Mouse (Mus musculus) kidney, embryonic 14.5 days (tissue): ENCODE results near the gene Pls1. TPM values are rescaled to one million over a fixed set of nuclear protein-coding genes. Genes with fewer than 3 reads are reported as not detected.

ENCODE experiments used
- ATAC-seq: fragments of 200-750 bp; cut with Nextera tagmentation; 2 replicates; pipeline ENCODE4 v1.8.0; 2017; ENCODE audit warnings: moderate number of reproducible peaks, mild to moderate bottlenecking, moderate TSS enrichment, moderate library complexity; ENCODE audit not compliant: low FRiP score, low TSS enrichment
- H3K27ac ChIP-seq: fragments of 300-500 bp; sonication (generic); 2 replicates; pipeline ENCODE4 v1.5.1; 2014; ENCODE audit warnings: low read depth, mild to moderate bottlenecking, low read length, moderate library complexity, mixed read lengths
- H3K27me3 ChIP-seq: fragments of 300-500 bp; sonication (generic); 2 replicates; pipeline ENCODE4 v1.6.1; 2014; ENCODE audit warnings: mild to moderate bottlenecking, low read length; ENCODE audit not compliant: control insufficient read depth, insufficient read depth
- H3K36me3 ChIP-seq: fragments of 300-500 bp; sonication (generic); 2 replicates; pipeline ENCODE4 v1.6.1; 2014; ENCODE audit warnings: low read length, mixed read lengths; ENCODE audit not compliant: control insufficient read depth, insufficient read depth
- H3K4me1 ChIP-seq: fragments of 300-500 bp; sonication (generic); 2 replicates; pipeline ENCODE4 v1.6.1; 2014; ENCODE audit warnings: low read length, mixed read lengths; ENCODE audit not compliant: control insufficient read depth, insufficient read depth
- H3K4me2 ChIP-seq: fragments of 300-500 bp; sonication (generic); replicated peaks from 2 replicates; pipeline ENCODE4 v1.6.1; 2014; ENCODE audit warnings: low read depth, mild to moderate bottlenecking, low read length
- H3K4me3 ChIP-seq: fragments of 300-500 bp; sonication (generic); 2 replicates; pipeline ENCODE4 v1.5.1; 2014; ENCODE audit warnings: mild to moderate bottlenecking, low read length
- H3K9ac ChIP-seq: fragments of 300-500 bp; sonication (generic); 2 replicates; pipeline ENCODE4 v1.6.1; 2014; ENCODE audit warnings: low read depth, mild to moderate bottlenecking, low read length, moderate library complexity
- H3K9me3 ChIP-seq: fragments of 300-500 bp; sonication (generic); 2 replicates; pipeline ENCODE4 v1.6.1; 2016; ENCODE audit warnings: low read length; ENCODE audit not compliant: control insufficient read depth
- WGBS: fragments of 180-500 bp; shearing (Covaris S2); extraction: QIAGEN DNeasy Blood & Tissue Kit; methylation state at CpG from one replicate; pipeline ENCODE4 v1.1.7; 2014; 5-methylcytosine and 5-hydroxymethylcytosine counted together
- polyA plus RNA-seq: library from polyadenylated mRNA; unstranded; fragments of >200 nt; fragmentation: Nextera tagmentation; extraction: Ambion mirVana; gene quantifications from 2 replicates; pipeline ENCODE4 v1.2.1, GENCODE M21; 2014

Gene Pls1
- polyA plus RNA-seq, 1 experiment from 2014 or later = 14.1 TPM

DNA sequence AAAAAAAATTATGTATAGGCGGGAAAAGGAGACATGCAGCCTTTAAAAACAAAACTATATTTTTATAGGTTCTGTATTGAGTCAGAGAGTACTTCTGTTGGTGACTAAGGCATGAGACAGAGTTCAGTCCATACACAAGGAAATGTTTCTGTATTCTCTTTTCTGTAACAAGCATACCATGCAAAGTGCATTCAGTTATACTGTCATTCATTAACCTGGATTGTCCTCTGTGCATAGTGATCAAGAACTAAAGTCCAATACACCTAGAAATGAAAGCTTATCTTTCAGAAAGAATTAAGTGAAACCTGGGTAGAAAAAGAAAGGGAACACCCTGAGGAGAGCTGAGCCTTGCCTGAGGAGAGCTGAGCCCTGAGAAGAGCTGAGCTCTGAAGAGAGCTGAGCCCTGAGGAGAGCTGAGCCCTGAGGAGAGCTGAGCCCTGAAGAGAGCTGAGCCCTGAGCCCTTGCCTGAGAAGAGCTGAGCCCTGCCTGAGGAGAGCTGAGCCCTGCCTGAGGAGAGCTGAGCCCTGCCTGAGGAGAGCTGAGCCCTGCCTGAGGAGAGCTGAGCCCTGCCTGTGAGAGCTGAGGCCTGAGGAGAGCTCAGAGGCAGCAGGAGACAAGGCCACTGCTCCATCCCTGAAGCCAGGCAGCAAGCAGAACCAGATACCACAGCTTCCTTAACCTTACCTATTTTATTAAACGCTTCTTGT lies 49.9 kb downstream of the Pls1 start:
- no peak for ATAC-seq
- 76% methylated on average over 2 of the region's 2 CpGs for WGBS

DNA sequence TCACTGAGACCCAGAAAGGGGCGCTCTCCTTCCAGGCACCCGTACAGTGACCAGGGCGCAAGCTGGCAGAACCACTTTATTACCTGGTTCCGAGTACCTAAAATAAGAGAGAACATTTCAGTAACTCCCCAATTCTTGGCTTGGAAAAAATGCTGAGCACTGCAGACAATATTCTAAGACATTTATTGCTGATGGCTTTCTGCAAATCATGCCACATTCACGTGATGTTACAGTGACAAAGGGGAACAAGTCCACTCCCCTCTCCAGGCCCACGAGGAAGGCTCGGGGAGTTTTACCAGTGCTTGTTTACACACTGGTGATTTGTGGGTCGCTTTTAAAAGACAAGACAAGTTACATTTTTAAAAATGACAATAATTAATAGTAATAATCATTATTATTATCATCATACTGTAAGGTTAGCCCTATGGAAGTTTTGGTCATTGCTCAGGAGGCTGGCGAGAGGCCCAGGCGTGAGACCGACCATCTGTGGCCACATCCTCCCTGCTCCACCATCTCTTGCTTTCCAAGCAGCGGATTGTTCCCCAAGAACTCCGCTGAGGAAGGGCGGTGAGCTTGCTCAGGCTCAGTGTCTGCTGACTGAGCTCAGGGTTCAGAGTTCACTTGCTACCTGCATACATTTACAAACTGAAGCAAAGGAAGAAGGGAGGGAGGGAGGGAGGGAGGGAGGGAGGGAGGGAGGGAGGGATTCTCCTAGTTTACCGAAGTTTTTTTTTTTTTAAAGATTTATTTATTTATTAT lies 50.9 kb downstream of the Pls1 start:
- 75% methylated on average over 15 of the region's 15 CpGs for WGBS
- no peak overlapping the region for H3K9ac ChIP-seq

More for the DNA sequence above, 49.9 kb downstream of the Pls1 start:
- H3K9me3 ChIP-seq = no peaks in the 10 kb centered on the region
- no peaks in the 10 kb centered on the region for H3K4me1 ChIP-seq
- H3K27ac ChIP-seq = peak overlapping the region; percentile 15; the same call in 1 of the 2 replicates
- no peaks in the 10 kb centered on the region for H3K36me3 ChIP-seq
- H3K9ac ChIP-seq = no peak overlapping the region
- no peak overlapping the region for H3K4me3 ChIP-seq
- no peak overlapping the region for H3K4me2 ChIP-seq
- H3K27me3 ChIP-seq = no peaks in the 10 kb centered on the region

GRCm38 (mm10) chr9:95784888-95785511 lies 60.1 kb downstream of the Pls1 start:
- Histone ChIP-seq H3K27me3 (no peaks in the 10 kb centered on the region), H3K4me3 (no peak overlapping the region), H3K9ac (no peak overlapping the region), H3K4me2 (no peak overlapping the region), H3K9me3 (no peaks in the 10 kb centered on the region), H3K36me3 (no peaks in the 10 kb centered on the region), H3K4me1 (no peaks in the 10 kb centered on the region), H3K27ac (no peak overlapping the region)
- 86% methylated on average over 16 of the region's 16 CpGs for WGBS
- no peak for ATAC-seq

More for the DNA sequence above, 50.9 kb downstream of the Pls1 start:
- H3K27ac ChIP-seq = no peak overlapping the region
- no peaks in the 10 kb centered on the region for H3K27me3 ChIP-seq
- H3K9me3 ChIP-seq = no peaks in the 10 kb centered on the region
- H3K36me3 ChIP-seq = no peaks in the 10 kb centered on the region
- ATAC-seq = peak; percentile 57
- H3K4me1 ChIP-seq = no peaks in the 10 kb centered on the region
- no peak overlapping the region for H3K4me2 ChIP-seq
- no peak overlapping the region for H3K4me3 ChIP-seq

- no peaks in the 10 kb centered on the region for H3K27me3 ChIP-seq
- H3K27ac ChIP-seq = no peak overlapping the region
- WGBS = 70% methylated on average over 17 of the region's 17 CpGs
- H3K9me3 ChIP-seq = no peaks in the 10 kb centered on the region
- no peak overlapping the region for H3K4me2 ChIP-seq
- no peak overlapping the region for H3K9ac ChIP-seq
- ATAC-seq = 0 out of 2 replicates have a peak, but pooled peaks have one; percentile 32
- no peak overlapping the region for H3K4me3 ChIP-seq
- no peaks in the 10 kb centered on the region for H3K4me1 ChIP-seq
- H3K36me3 ChIP-seq = no peaks in the 10 kb centered on the region
These were observed 61.3 kb downstream of the Pls1 start for GRCm38 (mm10) chr9:95783646-95784293.

DNA sequence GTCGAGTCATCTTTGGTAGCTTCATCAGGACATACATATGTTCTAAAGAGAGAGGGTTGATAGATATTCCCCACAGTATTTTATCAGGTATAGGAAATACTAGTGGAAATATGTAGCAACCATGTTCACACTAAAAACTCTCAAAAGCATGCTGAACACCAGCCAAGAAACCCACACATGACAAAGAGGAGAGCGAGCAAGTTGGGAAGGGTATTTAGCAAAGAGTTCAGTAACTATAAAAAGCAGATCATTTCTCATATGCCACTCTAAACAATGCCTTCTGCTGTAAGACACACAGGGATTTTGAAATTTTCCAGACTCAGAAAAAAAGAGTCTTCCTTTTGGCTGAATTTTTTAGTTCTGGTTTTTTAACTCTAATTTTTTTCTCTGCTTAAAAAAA lies 73.4 kb downstream of the Pls1 start:
- Histone ChIP-seq H3K9me3 (no peaks in the 10 kb centered on the region), H3K36me3 (no peaks in the 10 kb centered on the region), H3K27ac (no peak overlapping the region), H3K27me3 (no peaks in the 10 kb centered on the region), H3K4me1 (no peaks in the 10 kb centered on the region), H3K4me3 (no peak overlapping the region), H3K9ac (no peak overlapping the region), H3K4me2 (no peak overlapping the region)
- WGBS = 83% methylated on average over 2 of the region's 2 CpGs
- no peak for ATAC-seq

DNA sequence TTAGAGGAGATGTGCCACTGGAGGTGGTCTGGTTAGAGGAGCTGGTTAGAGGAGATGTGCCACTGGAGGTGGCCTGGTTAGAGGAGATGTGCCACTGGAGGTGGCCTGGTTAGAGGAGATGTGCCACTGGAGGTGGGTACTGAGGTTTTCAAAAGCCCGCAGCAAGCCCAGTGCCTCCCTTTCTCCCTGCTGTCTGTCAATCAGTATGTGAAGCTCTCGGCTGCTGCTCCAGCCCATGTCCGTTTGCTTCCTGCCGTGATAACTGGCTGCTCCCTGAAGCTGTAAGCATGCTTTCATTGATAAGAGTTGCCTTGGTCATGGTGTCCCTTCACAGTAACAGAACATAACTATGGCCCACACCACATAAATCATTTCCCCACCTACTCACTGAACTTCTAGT lies 81.9 kb downstream of the Pls1 start:
- no peaks in the 10 kb centered on the region for H3K4me1 ChIP-seq
- no peak overlapping the region for H3K4me3 ChIP-seq
- no peaks in the 10 kb centered on the region for H3K27me3 ChIP-seq
- no peaks in the 10 kb centered on the region for H3K9me3 ChIP-seq
- WGBS = 86% methylated on average over 4 of the region's 4 CpGs
- H3K4me2 ChIP-seq = no peak overlapping the region
- ATAC-seq = no peak
- no peaks in the 10 kb centered on the region for H3K36me3 ChIP-seq
- no peak overlapping the region for H3K27ac ChIP-seq
- no peak overlapping the region for H3K9ac ChIP-seq

DNA sequence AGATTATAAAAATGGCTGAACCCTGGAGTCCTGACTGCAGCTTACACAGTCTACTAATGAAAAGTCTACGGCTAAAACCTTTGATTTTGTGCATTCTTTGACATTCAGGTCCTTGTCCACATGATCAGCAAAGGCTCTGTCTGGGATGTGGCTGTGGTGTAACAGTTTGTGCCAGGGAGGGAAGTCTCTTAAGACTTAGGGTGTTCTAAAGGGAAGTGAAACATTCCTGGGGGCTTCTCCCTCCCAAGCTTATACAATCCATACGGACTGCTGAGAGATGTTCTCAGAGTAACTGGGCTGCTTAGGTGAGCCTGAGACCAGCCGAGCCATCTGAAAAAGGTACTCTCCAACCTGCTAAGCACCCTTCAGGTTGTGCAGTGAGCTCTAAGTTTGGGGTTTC lies 82.9 kb downstream of the Pls1 start:
- H3K9me3 ChIP-seq = no peaks in the 10 kb centered on the region
- WGBS = 92% methylated on average over 3 of the region's 3 CpGs
- H3K27ac ChIP-seq = no peak overlapping the region
- no peaks in the 10 kb centered on the region for H3K27me3 ChIP-seq
- no peak overlapping the region for H3K4me2 ChIP-seq
- no peak overlapping the region for H3K9ac ChIP-seq
- no peak for ATAC-seq
- H3K36me3 ChIP-seq = no peaks in the 10 kb centered on the region
- no peak overlapping the region for H3K4me3 ChIP-seq
- no peaks in the 10 kb centered on the region for H3K4me1 ChIP-seq

GRCm38 (mm10) chr9:95761381-95761780 lies 83.7 kb downstream of the Pls1 start:
- 82% methylated on average over 8 of the region's 8 CpGs for whole genome bisulfite sequencing
- no peak overlapping the region for H3K9ac ChIP-seq

More at GRCm38 (mm10) chr9:95761381-95761780, 83.7 kb downstream of the Pls1 start:
- Histone ChIP-seq H3K9me3 (no peaks in the 10 kb centered on the region), H3K4me3 (no peak overlapping the region), H3K36me3 (no peaks in the 10 kb centered on the region), H3K27ac (no peak overlapping the region), H3K27me3 (no peaks in the 10 kb centered on the region), H3K4me2 (no peak overlapping the region), H3K4me1 (no peaks in the 10 kb centered on the region)
- ATAC-seq = no peak
